ENCODE assay signal across 12 mouse cellular contexts in genomic region chr11:43530043-43530442, GRCm38 (mm10). TPM values are rescaled to one million over a fixed set of nuclear protein-coding genes. Genes with fewer than 3 reads are reported as not detected.
A peak's percentile ranks its signal among the peaks of the same experiment; 100 is the strongest.
DNase-seq lines count a peak whose midpoint lies in the region; ATAC-seq and TF ChIP-seq lines count a peak whose summit lies in the region.
"Had no signal": no experiment of that assay in that cellular context is flagged by ENCODE, and none has a peak within 500 bp of the region (broad histone marks: within the 10 kb centered on the region; RNA-seq: fewer than 3 reads in every experiment).

No protein-coding gene starts in this region.

- peak overlapping the region; percentile 12; the same call in 1 of the 2 replicates for H3K4me2 ChIP-seq in lung, postnatal 0 days (replicated peaks; ENCODE audit: low read depth, low read length)
- H3K4me2 ChIP-seq in intestine, embryonic 16.5 days (ENCODE audit: low read depth, low read length): peak overlapping the region; percentile 34
- H3K4me2 ChIP-seq in neural tube, embryonic 14.5 days (ENCODE audit: low read depth, low read length): peak overlapping the region; percentile 72

- no peak for TF ChIP-seq CTCF in lung, postnatal 0 days (IDR thresholded peaks at IDR 0.05)

- no peak for ATAC-seq in lung, postnatal 0 days
- ATAC-seq in intestine, embryonic 16.5 days: no peak
- ATAC-seq in neural tube, embryonic 14.5 days (ENCODE audit: low read depth): no peak

- no peak for DNase-seq in lung, postnatal 0 days (ENCODE audit: low spot score)
- no peak for DNase-seq in lung, postnatal 10 days
- no peak for DNase-seq in forebrain, embryonic 10.5 days (ENCODE audit: extremely low spot score, low spot score)
- DNase-seq in right cerebral cortex, adult 18-20 months: no peak
- no peak for DNase-seq in cerebellum, postnatal 4 days (ENCODE audit: low spot score in 2 of 2)
- DNase-seq in spleen, postnatal 36 days (ENCODE audit: low spot score in 2 of 2): no peak
- DNase-seq: cerebellum, postnatal 25 days; kidney, adult 8-10 months; thymus, postnatal 14 days had no signal

- H3K4me1 ChIP-seq in lung, postnatal 0 days (ENCODE audit: insufficient read depth, low read depth, low read length): 0 out of 2 replicates have a peak, but pooled peaks cover 7% of the 10 kb centered on the region
- peaks cover 43% of the 10 kb centered on the region for H3K4me1 ChIP-seq in forebrain, embryonic 10.5 days
- peaks cover 13% of the 10 kb centered on the region for H3K4me1 ChIP-seq in intestine, embryonic 16.5 days (ENCODE audit: control insufficient read depth, insufficient read depth, low read length)
- peaks cover 10% of the 10 kb centered on the region for H3K4me1 ChIP-seq in neural tube, embryonic 14.5 days (ENCODE audit: control insufficient read depth, insufficient read depth, low read length)

- H3K4me3 ChIP-seq in lung, postnatal 0 days (ENCODE audit: low read depth, low read length): no peak overlapping the region
- H3K4me3 ChIP-seq in forebrain, embryonic 10.5 days: peak overlapping the region; percentile 67
- H3K4me3 ChIP-seq in intestine, embryonic 16.5 days (ENCODE audit: low read length): peak overlapping the region; percentile 24
- H3K4me3 ChIP-seq in neural tube, embryonic 14.5 days (ENCODE audit: low read depth, low read length): peak overlapping the region; percentile 83; the same call in 1 of the 2 replicates

- 0 out of 2 replicates have a peak overlapping the region, but pooled peaks have one; percentile 8 for H3K9ac ChIP-seq in lung, postnatal 0 days (replicated peaks; ENCODE audit: low read depth)
- H3K9ac ChIP-seq in intestine, embryonic 16.5 days (ENCODE audit: low read depth, low read length): peak overlapping the region; percentile 36; the same call in 1 of the 2 replicates
- no peak overlapping the region for H3K9ac ChIP-seq in neural tube, embryonic 14.5 days (replicated peaks; ENCODE audit: low read depth, low read length)

- WGBS in lung, postnatal 0 days: 53% methylated on average over 3 of the region's 3 CpGs
- 10% methylated on average over 3 of the region's 3 CpGs for WGBS in forebrain, embryonic 10.5 days
- 36% methylated on average over 3 of the region's 3 CpGs for WGBS in intestine, embryonic 16.5 days
- 12% methylated on average over 3 of the region's 3 CpGs for WGBS in neural tube, embryonic 14.5 days

- H3K27me3 ChIP-seq in lung, postnatal 0 days (replicated peaks; ENCODE audit: insufficient read depth, low read length): no peaks in the 10 kb centered on the region
- H3K27me3 ChIP-seq in forebrain, embryonic 10.5 days (ENCODE audit: poor library complexity, severe bottlenecking): peaks cover 3% of the 10 kb centered on the region
- no peaks in the 10 kb centered on the region for H3K27me3 ChIP-seq in intestine, embryonic 16.5 days (replicated peaks; ENCODE audit: control insufficient read depth, insufficient read depth, low read length)
- H3K27me3 ChIP-seq in neural tube, embryonic 14.5 days (ENCODE audit: control insufficient read depth, insufficient read depth, low read length): no peaks in the 10 kb centered on the region
- H3K27me3 ChIP-seq: Patski had no signal

- H3K36me3 ChIP-seq in lung, postnatal 0 days (ENCODE audit: insufficient read depth, low read length): no peaks in the 10 kb centered on the region
- H3K36me3 ChIP-seq in forebrain, embryonic 10.5 days (replicated peaks): peaks cover 50% of the 10 kb centered on the region
- 0 out of 2 replicates have a peak, but pooled peaks cover 2% of the 10 kb centered on the region for H3K36me3 ChIP-seq in intestine, embryonic 16.5 days (ENCODE audit: control insufficient read depth, insufficient read depth, low read length)
- no peaks in the 10 kb centered on the region for H3K36me3 ChIP-seq in neural tube, embryonic 14.5 days (ENCODE audit: control insufficient read depth, insufficient read depth, low read length)

- H3K9me3 ChIP-seq in lung, postnatal 0 days (ENCODE audit: low read length): no peaks in the 10 kb centered on the region
- no peaks in the 10 kb centered on the region for H3K9me3 ChIP-seq in forebrain, embryonic 10.5 days
- no peaks in the 10 kb centered on the region for H3K9me3 ChIP-seq in intestine, embryonic 16.5 days (ENCODE audit: control insufficient read depth, low read length)
- H3K9me3 ChIP-seq in neural tube, embryonic 14.5 days (ENCODE audit: control insufficient read depth, low read length): no peaks in the 10 kb centered on the region

- no peak overlapping the region for H3K27ac ChIP-seq in lung, postnatal 0 days (ENCODE audit: low read length)
- H3K27ac ChIP-seq in forebrain, embryonic 10.5 days: peak overlapping the region; percentile 99
- H3K27ac ChIP-seq in intestine, embryonic 16.5 days (ENCODE audit: low read length): no peak overlapping the region
- no peak overlapping the region for H3K27ac ChIP-seq in neural tube, embryonic 14.5 days (ENCODE audit: low read depth, low read length)

- no peak for TF ChIP-seq EP300 in lung, postnatal 0 days (IDR thresholded peaks at IDR 0.05)

RNA-seq across cellular contexts. Expression of gene Ccnjl, which starts 1.5 kb away (rescaled TPM):
- 6.5 and 9.4 TPM in 2 replicates for polyA plus RNA-seq in lung, postnatal 0 days (2015; fragmentation: Nextera tagmentation; extraction: Ambion mirVana)
- 34.8 and 36.9 TPM in 2 replicates for polyA plus RNA-seq in forebrain, embryonic 10.5 days (2016; fragmentation: Nextera tagmentation; extraction: Ambion mirVana)
- 14.6 and 15.0 TPM in 2 replicates for polyA plus RNA-seq in intestine, embryonic 16.5 days (2015; fragmentation: Nextera tagmentation; extraction: Ambion mirVana)
- polyA plus RNA-seq in neural tube, embryonic 14.5 days (2014; fragmentation: Nextera tagmentation; extraction: Ambion mirVana): 9.5 and 14.5 TPM in 2 replicates

RNA-seq across cellular contexts. Expression of gene C1qtnf2, which starts 56.0 kb away (rescaled TPM):
- polyA plus RNA-seq in lung, postnatal 0 days (2015; fragmentation: Nextera tagmentation; extraction: Ambion mirVana): 9.2 and 10.2 TPM in 2 replicates
- 0.71 and 1.2 TPM in 2 replicates for polyA plus RNA-seq in forebrain, embryonic 10.5 days (2016; fragmentation: Nextera tagmentation; extraction: Ambion mirVana)
- 7.0 and 7.2 TPM in 2 replicates for polyA plus RNA-seq in intestine, embryonic 16.5 days (2015; fragmentation: Nextera tagmentation; extraction: Ambion mirVana)
- 3.6 and 13.2 TPM in 2 replicates for polyA plus RNA-seq in neural tube, embryonic 14.5 days (2014; fragmentation: Nextera tagmentation; extraction: Ambion mirVana)
- polyA plus RNA-seq: Patski had no signal

RNA-seq across cellular contexts. Expression of gene 4933415A04Rik, which starts 56.8 kb away (rescaled TPM):
- 2.9 and 3.9 TPM in 2 replicates for polyA plus RNA-seq in lung, postnatal 0 days (2015; fragmentation: Nextera tagmentation; extraction: Ambion mirVana)
- 10.7 and 11.2 TPM in 2 replicates for polyA plus RNA-seq in forebrain, embryonic 10.5 days (2016; fragmentation: Nextera tagmentation; extraction: Ambion mirVana)
- 4.1 and 5.0 TPM in 2 replicates for polyA plus RNA-seq in intestine, embryonic 16.5 days (2015; fragmentation: Nextera tagmentation; extraction: Ambion mirVana)
- polyA plus RNA-seq in neural tube, embryonic 14.5 days (2014; fragmentation: Nextera tagmentation; extraction: Ambion mirVana): 3.8 and 4.4 TPM in 2 replicates

Comparison
In these comparisons a context has a peak if more than half of its experiments do, and no peak if none do; other contexts are left out.
1. H3K4me2 ChIP-seq: peak in every context shown above with its lines; median percentile 72 in neural tube, embryonic 14.5 days; 34 in intestine, embryonic 16.5 days; 12 in lung, postnatal 0 days.